8 mouse cellular contexts compared by ENCODE assay signal in the genomic region with DNA sequence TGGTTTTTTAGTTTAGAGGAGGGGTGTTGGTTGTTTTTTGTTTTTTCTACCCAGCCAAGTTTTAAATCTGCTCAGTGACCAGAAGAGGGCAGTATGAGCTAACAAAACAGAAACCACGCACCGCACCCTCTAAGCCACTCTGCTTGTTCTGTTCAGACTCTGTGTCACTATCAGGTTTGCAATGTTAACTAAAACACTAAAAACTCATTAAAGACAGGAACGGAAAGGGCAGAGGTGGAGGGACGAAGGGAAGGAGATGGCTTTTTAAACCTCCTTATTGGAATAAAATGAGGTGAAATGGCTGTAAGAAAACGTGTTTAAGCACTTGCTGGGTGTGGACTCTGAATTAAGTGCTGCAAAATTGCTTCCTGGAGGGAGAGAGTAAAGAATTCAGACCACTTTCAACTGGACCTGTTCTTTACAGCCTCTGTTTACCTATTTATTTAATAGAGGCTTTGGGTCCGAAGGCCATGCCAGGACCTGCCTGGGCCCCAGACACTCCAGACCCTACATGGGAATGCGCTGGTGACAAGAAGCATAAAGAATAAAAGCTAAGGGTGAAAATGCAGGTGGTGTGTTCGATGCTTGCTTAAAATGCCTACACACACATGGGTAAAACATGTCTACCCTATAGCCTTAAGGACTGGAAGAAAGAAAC.
DNase-seq lines count a peak whose midpoint lies in the region; ATAC-seq and TF ChIP-seq lines count a peak whose summit lies in the region.

No protein-coding gene starts in this region.

- no peak overlapping the region for H3K27ac ChIP-seq in forebrain, embryonic 16.5 days (ENCODE audit: low read length)
- no peak overlapping the region for H3K27ac ChIP-seq in intestine, embryonic 14.5 days (ENCODE audit: low read depth)
- H3K27ac ChIP-seq in midbrain, postnatal 0 days (ENCODE audit: low read depth, low read length): no peak overlapping the region

- peak; percentile 85 for TF ChIP-seq CTCF in midbrain, postnatal 0 days (IDR thresholded peaks at IDR 0.05)

- DNase-seq in urinary bladder, postnatal 14 days (ENCODE audit: low spot score): peak; percentile 40
- DNase-seq in urinary bladder, adult 2 months (ENCODE audit: low spot score): no peak
- DNase-seq in cerebellum, adult 11 months: peak; percentile 15
- peak; percentile 62 for DNase-seq in intestine, embryonic 14.5 days (ENCODE audit: low spot score)
- peak; percentile 44 to 60 for DNase-seq in left cerebral cortex, postnatal 25 days (ENCODE audit: low spot score in 2 of 2)
- DNase-seq in midbrain, postnatal 0 days (ENCODE audit: low spot score): peak; percentile 84
- DNase-seq in testis, postnatal 10 days (ENCODE audit: low spot score): peak; percentile 42

- H3K4me2 ChIP-seq in forebrain, embryonic 16.5 days (ENCODE audit: low read length): no peak overlapping the region
- peak overlapping the region; percentile 25; the same call in 1 of the 2 replicates for H3K4me2 ChIP-seq in intestine, embryonic 14.5 days (ENCODE audit: low read length)
- H3K4me2 ChIP-seq in midbrain, postnatal 0 days (ENCODE audit: low read depth, low read length, poor library complexity, severe bottlenecking): no peak overlapping the region

- no peak overlapping the region for H3K4me3 ChIP-seq in forebrain, embryonic 16.5 days (replicated peaks; ENCODE audit: low read length)
- H3K4me3 ChIP-seq in intestine, embryonic 14.5 days (ENCODE audit: low read depth, low read length): no peak overlapping the region
- no peak overlapping the region for H3K4me3 ChIP-seq in midbrain, postnatal 0 days (ENCODE audit: low read depth, low read length)

- 37% methylated on average over 8 of the region's 8 CpGs for WGBS in forebrain, embryonic 16.5 days
- WGBS in intestine, embryonic 14.5 days: 27% methylated on average over 8 of the region's 8 CpGs
- 34% methylated on average over 8 of the region's 8 CpGs for WGBS in midbrain, postnatal 0 days

- no peaks in the 10 kb centered on the region for H3K9me3 ChIP-seq in forebrain, embryonic 16.5 days (ENCODE audit: control insufficient read depth, low read length)
- no peaks in the 10 kb centered on the region for H3K9me3 ChIP-seq in intestine, embryonic 14.5 days (ENCODE audit: control insufficient read depth, low read length)
- H3K9me3 ChIP-seq in midbrain, postnatal 0 days (ENCODE audit: low read length): no peaks in the 10 kb centered on the region

- H3K9ac ChIP-seq in forebrain, embryonic 16.5 days (replicated peaks; ENCODE audit: low read depth, low read length): no peak overlapping the region
- no peak overlapping the region for H3K9ac ChIP-seq in intestine, embryonic 14.5 days (ENCODE audit: low read length)
- H3K9ac ChIP-seq in midbrain, postnatal 0 days (replicated peaks; ENCODE audit: low read length, poor library complexity, severe bottlenecking): no peak overlapping the region

- peak; percentile 90 for ATAC-seq in forebrain, embryonic 16.5 days
- no peak for ATAC-seq in intestine, embryonic 14.5 days (replicated peaks; ENCODE audit: low FRiP score, low TSS enrichment, low read depth)
- peak; percentile 70; the same call in 1 of the 2 replicates for ATAC-seq in midbrain, postnatal 0 days (ENCODE audit: low FRiP score)

- no peaks in the 10 kb centered on the region for H3K36me3 ChIP-seq in forebrain, embryonic 16.5 days (ENCODE audit: control insufficient read depth, insufficient read depth)
- no peaks in the 10 kb centered on the region for H3K36me3 ChIP-seq in intestine, embryonic 14.5 days (ENCODE audit: control insufficient read depth, insufficient read depth, low read length)
- no peaks in the 10 kb centered on the region for H3K36me3 ChIP-seq in midbrain, postnatal 0 days (ENCODE audit: insufficient read depth, low read length)

- no peaks in the 10 kb centered on the region for H3K4me1 ChIP-seq in forebrain, embryonic 16.5 days (replicated peaks; ENCODE audit: control insufficient read depth, insufficient read depth, low read length)
- no peaks in the 10 kb centered on the region for H3K4me1 ChIP-seq in intestine, embryonic 14.5 days (replicated peaks; ENCODE audit: control insufficient read depth, insufficient read depth, low read length)
- H3K4me1 ChIP-seq in midbrain, postnatal 0 days (ENCODE audit: insufficient read depth, low read length): no peaks in the 10 kb centered on the region

- no peaks in the 10 kb centered on the region; the same call in 1 of the 2 replicates for H3K27me3 ChIP-seq in forebrain, embryonic 16.5 days (replicated peaks; ENCODE audit: control insufficient read depth, insufficient read depth, low read length)
- no peaks in the 10 kb centered on the region for H3K27me3 ChIP-seq in intestine, embryonic 14.5 days (replicated peaks; ENCODE audit: control insufficient read depth, insufficient read depth, low read length)
- no peaks in the 10 kb centered on the region for H3K27me3 ChIP-seq in midbrain, postnatal 0 days (ENCODE audit: insufficient read depth, low read length)

- intact Hi-C loops in left cerebral cortex, postnatal 25 days (cut with DNase I): loop anchor here (1.0 to 10.0 kb wide), 5 partner anchors 279 to 885 kb away; no protein-coding TSS in a partner anchor
